Mouse (Mus musculus): ENCODE measurements around the gene Napepld.
A peak's percentile ranks its signal among the peaks of the same experiment; 100 is the strongest.
"Not testable (repeated sequence)": the region's sequence is repeated elsewhere in the genome, so short reads cannot be mapped to it uniquely, and the experiment has no call there.

The Napepld gene

DNA sequence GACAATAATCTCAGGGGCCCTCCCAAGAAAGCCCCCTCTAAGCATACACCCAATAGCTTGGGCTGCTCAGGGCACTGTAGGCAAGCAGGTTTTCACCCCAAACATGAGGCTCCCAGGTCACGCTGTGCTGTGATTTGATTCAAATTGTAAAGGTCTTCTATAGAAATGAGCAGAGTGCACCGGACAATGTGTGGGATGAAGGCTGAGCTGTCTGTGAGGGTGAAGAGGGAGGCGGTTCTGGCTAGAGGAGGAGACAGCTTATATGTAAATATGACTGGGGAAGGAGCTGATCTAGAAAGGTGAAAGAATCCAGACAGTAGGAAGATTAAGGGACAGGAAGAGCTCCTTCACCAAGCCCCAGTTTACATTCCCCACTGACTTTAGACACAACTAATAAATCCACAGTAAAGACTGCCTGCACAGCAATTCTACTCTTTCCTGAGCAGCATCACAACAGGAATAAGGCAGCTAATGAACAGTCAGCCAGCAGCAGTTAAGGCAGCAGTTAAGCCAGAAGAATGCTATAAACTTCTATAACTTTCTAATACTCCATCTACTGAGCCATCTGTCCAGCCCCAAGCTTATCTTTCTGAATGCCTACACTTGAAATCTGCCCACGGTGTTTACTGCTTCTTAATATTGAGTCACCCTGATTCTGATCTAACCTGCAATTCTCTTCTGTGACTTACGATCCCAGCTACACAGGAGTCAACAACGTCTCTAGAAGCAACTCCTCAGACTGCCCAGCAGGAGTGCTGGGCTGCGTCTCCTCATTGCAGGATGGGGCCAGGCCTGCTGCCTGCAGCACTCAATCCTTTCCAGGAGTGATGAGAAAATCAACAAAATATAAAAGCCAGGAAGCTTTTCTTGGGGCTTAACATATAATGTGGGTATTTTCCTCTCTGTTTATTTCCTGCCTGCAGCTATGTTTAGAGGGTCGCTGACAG is 33.7 kb downstream of the Napepld start:
- DNase-seq (ENCODE audit: low read depth, low spot score): no peak

DNA sequence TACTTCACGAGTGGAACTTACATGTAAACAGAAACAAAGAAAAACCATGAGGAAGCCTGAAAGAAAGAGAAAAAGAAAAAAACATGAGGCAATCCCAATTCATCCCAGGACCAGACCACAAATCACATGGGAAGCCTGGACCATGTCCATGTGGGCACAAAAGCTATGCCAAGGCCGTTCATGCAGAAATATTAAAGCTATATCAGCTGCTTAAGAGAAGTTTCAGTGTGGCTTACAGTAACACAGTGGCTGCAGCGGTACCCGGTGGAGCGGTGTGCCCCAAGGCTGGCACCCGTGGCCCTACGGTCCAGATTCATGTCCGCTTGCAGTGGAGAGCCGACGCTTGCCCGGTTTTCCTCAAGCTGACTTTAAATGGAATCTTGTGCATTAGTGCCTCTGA is 38.1 kb downstream of the Napepld start:
- no peak for DNase-seq (ENCODE audit: low read depth, low spot score)

DNA sequence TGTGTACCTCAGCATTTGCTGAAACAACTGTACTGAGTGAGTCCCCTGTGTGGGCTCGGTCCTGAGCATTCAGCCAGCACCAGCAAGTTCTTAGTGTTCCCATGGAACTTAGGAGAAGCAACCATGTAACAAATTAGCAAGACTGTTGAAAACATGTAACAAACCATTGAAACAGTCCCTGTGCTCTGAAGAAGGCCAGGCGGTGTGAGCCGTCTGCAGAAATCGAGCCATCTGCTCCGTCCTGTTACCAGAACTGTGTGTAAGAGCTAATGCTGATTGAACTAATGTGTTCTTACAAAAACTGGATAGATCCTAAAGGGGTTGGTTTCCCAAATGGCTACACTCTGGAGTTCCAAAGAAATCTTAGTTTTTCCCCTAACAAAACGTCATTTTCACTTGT is 40.3 kb downstream of the Napepld start:
- DNase-seq (ENCODE audit: low read depth, low spot score): no peak

DNA sequence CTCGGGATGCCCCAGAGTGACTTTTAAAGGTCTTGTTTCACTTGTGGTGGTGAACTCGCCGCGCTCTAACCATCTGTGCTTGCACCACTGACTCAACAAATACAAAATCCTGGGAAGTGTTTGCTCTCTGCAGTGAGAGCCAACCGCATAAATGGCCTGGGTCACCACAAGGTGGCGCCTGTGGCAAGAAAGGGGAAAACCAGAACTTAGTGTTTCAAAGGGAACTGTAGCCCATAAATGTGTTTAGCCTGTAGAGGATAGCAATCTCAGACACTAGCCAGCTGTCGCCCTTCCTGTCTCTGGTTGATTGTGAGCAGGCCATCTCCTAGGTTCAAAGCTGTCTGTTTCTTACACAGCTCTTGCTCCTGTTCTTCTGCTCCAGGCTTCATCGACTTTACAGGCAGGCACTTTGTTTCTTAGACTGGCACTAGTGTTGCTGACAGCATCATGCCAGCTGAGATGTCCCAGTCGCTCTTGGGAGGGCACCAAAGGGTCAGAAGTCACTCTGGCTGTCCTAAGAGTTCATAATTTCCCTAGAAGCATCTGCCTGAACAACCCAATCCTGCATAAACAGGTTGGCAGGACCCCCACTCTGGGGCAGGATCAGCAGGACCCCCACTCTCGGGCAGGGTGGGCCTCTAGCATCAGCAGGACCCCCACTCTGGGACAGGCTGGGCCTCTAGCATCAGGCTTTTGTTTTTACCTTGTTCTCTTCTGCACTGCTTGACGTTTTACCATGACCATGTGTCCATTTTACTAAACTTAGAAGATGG is 42.4 kb downstream of the Napepld start:
- peak; percentile 77 for DNase-seq (ENCODE audit: low read depth, low spot score)

DNA sequence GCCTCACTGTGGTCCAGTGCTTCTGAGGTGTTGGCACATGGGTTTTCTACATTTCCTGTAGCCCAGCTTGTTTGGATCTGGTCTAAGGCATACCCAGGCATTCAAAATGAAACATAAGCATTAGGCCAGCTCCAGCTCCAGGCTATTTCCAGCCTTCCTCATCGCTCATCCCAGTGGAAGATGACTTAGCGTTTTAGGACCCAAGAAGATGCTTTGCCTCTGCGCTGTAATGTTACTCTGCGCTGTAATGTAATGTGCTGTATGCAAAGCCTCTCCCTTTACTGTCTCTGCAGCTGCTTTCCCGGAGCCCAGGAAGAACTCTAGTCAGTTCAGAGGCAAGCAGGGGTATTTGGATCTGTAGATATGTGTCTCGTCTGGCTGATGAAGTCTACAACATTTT is 43.2 kb downstream of the Napepld start:
- DNase-seq (ENCODE audit: low read depth, low spot score): no peak

DNA sequence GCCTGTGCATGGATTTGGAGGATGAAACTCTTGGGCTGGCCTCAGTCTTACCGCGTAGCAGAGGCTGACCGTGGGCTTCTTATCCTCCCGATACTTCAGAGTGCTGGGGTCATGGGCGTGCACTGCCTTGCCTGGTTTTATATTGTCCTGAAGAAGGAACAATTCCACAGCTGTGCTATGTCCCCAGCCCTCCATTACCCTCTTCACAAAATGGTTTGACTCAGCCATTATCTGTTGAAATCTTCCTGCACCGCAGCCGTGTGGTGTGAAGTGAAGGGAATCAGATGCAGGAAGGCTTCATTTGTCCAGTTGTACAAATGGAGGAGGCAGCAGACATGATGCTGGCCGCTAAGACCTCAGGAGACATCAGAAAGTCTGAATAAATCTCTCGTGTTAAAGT is 44.3 kb downstream of the Napepld start:
- no peak for DNase-seq (ENCODE audit: low read depth, low spot score)

DNA sequence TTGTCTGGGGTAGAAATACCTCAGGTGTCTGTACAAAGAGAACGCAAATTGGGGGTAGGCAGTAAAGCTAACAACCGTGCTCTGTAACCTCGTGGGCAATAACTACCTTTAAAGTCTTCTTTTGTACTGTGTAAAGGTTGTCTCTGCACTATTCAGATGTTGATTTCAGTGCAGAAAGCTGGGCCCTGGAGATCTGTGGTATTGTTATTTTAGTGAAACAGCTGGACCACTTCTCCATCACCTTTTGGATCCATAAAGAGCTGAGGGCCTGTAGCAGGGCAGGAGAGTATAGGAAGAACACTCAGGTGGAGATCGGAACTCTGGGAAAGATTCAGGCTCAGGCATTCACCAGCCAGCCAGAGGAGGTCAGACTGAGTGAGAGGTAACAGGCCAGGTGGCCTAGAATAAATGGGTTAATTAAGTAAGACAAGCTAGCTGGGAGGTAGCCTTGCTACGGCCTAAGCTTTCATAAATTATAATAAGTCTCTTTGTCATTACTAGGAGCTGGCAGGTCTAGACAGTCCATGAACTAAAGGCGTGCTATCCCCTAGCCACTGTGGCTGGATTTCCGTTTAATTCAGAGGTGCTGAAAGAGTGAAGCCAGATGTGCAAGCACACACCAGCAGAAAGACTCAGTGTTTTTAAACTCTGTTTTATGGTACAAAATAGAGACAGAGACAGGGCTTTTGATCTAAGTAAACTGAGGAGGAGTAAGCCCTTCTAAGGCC is 49.1 kb downstream of the Napepld start:
- no peak for DNase-seq (ENCODE audit: low read depth, low spot score)

DNA sequence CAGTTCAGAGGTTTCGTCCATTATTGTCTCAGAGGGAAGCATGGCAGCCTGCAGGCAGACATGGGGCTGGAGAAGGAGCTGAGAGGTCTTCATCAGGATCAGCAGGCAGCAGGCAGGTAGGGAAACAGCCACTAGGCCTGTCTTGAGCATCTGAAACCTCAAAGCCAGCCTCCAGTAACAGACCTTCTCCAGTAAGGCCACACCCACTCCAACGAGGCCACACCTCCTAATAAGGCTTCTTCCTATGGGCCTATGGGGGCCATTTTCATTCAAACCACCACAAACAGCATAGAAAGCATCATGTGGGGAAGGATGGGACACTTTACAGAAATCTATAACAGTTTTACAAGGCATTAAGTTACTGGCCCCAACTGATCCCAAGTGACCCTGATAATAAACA is 50.5 kb downstream of the Napepld start:
- no peak for DNase-seq (ENCODE audit: low read depth, low spot score)

DNA sequence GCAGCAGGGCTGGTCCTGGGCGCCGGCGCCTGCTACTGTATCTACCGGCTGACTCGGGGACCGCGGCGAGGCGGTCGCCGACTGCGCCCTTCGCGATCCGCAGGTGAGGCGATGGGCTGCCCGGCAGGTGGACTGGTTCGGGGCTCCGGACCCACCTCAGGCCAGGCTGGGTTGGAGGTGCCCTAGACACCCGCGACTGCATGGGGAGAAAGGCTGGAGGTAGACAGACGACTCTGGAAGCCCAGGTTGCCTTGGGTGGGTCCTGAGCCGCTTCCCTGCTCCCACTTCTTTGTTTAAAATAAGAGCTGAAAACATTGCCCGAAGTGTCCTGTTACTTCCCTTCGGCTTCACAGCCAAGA is 55.1 kb downstream of the Napepld start:
- DNase-seq (ENCODE audit: low read depth, low spot score): no peak

DNA sequence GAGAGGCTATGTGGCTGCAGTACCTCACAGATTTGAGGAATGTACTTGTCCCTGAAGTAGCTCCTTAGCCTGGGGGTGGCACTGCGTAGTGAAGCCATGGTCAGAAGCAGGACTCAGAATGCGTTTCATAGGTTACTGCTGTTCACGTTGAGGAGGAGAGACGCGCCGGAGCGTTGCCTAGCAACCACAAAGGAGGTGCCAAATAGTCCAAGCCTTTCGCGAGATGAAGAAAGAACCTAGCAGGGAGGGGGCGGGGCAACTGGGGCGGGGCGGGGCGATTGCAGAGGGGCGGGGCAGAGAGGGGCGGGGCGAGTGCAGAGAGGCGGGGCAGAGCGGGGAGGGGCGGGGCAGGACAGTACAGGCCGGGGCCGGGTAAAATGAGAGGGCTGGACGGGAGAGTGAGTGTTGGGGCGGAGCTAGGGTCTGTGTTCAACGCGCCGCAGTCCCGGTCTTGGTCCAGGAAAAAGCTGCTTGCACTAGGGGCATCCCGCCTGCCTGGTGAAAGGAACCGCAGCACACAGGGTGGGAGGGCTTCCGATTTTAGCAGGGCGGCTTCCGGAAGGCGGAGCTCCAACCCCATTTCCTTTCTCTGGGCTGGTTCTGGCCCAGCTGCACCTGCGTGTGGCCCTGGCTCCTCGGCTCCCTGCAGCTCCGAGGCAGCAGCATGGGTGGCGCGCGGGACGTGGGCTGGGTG is 55.6 kb downstream of the Napepld start, which contains the start of the genes Fbxl13 and Armc10:
Gene Fbxl13, minus strand, starts transcription at position 196 of the 694 bp plus-strand sequence.
Gene Armc10, plus strand, starts transcription at position 375 of the 694 bp plus-strand sequence.
- peak; percentile 94 for DNase-seq (ENCODE audit: low read depth, low spot score)

DNA sequence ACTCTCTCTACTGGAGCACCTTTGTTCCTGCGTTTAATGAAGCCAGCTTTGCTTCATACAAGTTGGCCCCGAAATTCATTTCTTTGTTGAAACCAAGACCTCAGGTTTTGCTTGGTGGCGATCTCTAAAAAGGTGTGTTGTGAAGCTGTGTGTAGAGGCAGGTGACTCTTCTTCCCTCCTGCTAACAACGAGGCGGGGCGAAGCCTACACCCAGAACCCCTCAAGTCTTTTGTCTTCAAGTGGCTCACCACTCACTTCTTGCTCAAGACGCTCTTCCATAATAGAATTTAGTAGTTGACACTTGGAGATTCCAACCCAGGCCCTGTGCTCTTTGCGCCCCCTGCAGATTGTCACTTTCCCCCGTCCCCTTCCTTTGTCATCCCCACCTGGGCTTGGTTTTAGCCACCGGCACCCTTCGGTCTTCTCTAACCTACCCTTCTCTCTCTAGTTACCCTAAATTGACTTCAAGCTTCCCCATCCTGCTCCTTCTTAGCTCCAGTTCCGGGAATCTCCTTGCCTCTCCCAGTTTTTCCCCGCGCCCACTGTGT is 56.2 kb downstream of the Napepld start:
- no peak for DNase-seq (ENCODE audit: low read depth, low spot score)

DNA sequence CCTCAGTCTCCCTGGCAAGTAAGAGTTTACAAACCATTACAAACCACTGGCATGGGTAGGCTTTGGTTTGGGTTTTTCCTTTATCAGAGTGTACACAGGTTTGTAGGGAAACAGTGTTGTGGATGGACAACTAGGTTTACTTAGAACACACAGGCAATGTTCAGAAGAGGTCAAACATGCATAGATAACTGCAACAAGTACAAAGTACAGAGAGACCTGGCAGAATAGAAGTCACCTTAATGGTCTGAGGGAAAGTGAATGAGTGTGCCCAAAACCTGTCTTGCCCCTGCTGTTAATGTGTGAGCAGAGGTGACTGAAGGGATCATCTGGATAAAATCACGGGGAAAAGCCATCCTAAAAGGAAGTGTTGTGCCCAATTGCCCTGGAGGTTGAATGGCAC is 57.6 kb downstream of the Napepld start:
- no peak for DNase-seq (ENCODE audit: low read depth, low spot score)

DNA sequence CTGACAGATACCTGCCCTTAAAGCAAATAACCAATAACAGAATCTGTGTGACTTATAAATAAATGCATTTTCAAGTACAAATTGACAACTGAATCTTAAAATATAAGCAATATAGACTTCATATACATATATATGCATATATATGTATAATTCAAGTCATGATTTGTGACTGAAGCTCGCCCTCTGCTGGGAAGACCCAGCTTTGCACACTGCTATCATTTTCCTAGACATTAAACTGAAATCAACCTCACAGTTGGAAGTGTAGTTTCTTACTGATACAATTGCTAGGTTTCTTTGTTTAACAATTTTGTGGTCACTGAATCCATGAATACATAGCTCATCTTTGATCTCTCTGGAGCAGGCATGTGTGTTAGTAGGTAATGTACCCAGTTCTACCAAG is 60.2 kb downstream of the Napepld start:
- DNase-seq (ENCODE audit: low read depth, low spot score): peak; percentile 77

DNA sequence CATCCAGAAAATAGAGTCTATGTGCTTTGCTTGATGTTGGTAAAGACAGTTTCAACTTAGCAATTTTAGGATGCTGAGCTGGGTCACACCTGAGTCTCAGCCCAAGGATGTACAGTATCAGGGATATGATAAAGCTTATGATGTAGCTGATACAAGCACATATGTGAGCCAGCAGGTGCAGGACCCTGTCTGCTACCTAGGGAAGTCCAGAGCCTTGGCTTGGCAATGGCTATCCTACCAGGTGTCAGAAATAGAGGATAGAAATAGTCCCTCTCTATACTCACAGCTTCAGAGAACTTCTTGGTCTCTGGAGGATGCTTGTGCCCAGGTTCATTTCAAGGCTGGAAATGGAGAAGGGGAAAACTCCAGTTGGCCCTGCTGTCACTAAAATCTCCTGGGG is 75.3 kb downstream of the Napepld start:
- no peak for DNase-seq (ENCODE audit: low read depth, low spot score)

DNA sequence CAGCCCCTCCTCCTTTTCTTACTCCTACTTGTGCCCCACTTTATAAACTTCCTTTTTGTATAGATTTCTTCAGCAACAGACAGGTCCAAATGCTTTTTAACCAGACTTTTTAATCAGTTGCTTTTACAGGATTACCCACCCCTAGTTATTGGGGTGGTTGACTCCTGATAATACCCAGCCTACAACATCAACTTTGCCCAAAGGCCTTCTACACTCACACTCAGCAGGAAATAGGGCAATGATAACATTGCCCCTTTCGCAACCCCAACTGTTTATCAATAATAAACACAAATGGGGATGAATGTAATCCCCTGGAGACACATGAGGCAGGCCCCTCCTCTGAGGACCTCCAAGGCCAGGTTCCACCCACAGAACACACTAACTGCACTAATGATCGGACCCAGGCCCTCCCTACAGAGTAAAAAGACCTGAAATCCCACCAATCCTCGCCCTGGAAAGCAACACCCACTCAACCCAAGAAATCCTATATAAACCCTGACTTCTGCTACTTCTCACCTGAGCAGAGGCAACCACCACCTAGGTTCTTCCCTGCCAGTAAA is 84.7 kb downstream of the Napepld start:
- DNase-seq (ENCODE audit: low read depth, low spot score): no peak

DNA sequence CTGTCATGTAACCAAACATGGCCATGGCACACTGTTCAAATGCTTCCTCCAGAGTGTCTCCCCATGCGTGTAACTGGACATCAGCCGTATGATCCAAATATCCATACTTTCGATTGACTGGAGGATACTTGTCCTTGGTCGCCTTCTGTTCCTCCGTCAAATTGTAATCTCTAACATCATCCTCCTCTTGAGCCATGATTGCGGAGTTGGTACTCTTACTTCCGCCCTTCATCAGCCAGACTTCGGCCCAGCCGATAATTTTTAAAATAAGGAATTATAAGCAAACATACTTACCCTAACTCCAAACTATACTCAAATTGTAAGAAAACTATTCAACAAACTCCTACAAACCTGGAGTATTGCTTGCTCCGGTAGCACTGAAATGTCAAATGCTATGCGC is 86.9 kb downstream of the Napepld start:
- not testable (repeated sequence) for DNase-seq (ENCODE audit: low read depth, low spot score)

Measured in CD4-positive, CD25-positive, alpha-beta regulatory T cell, adult 2 months (primary cell).